Mouse (Mus musculus) CH12.LX (cell line): Measurements from ENCODE around the gene Chst8. TPM values are rescaled to one million over a fixed set of nuclear protein-coding genes. Genes with fewer than 3 reads are reported as not detected.

ENCODE experiments used
- DNase-seq: peaks from one replicate; pipeline ENCODE4 v3.0.0-alpha.2; 2013; ENCODE audit errors: extremely low read depth
- H3K27ac ChIP-seq: 2 replicates; pipeline ENCODE4 v1.5.1; 2012; ENCODE audit warnings: low read depth, mild to moderate bottlenecking, control low read depth, moderate library complexity; ENCODE audit not compliant: insufficient read depth
- H3K27me3 ChIP-seq: replicated peaks from 2 replicates; pipeline ENCODE3; 2012; ENCODE audit warnings: inconsistent platforms
- H3K36me3 ChIP-seq, 2 experiments: replicated peaks in 1 of 2; 2 replicates each; pipeline versions ENCODE3 to v1.6.1; 2012; ENCODE audit warnings: inconsistent platforms in 1 of 2, low read length in 1 of 2, mild to moderate bottlenecking in 1 of 2, mixed read lengths in 1 of 2, moderate library complexity in 1 of 2; ENCODE audit not compliant: control insufficient read depth in 1 of 2, insufficient read depth in 1 of 2
- H3K4me1 ChIP-seq, 2 experiments: 2 replicates each; pipeline ENCODE4 v1.6.1; 2012; ENCODE audit warnings: inconsistent platforms in 1 of 2, moderate library complexity in 1 of 2; ENCODE audit not compliant: insufficient read depth in 2 of 2, control insufficient read depth in 1 of 2
- H3K4me2 ChIP-seq: 2 replicates; pipeline ENCODE4 v1.6.1; 2012; ENCODE audit warnings: low read depth, mild to moderate bottlenecking, control low read depth; ENCODE audit not compliant: poor library complexity, insufficient read depth, severe bottlenecking
- H3K4me3 ChIP-seq, 3 experiments: fragments of 150-350 bp in 1 of 3; sonication (generic) in 1 of 3; replicated peaks in 1 of 3; 2 replicates each; pipeline versions ENCODE3 to v1.5.1; 2011 to 2012; ENCODE audit warnings: low read depth in 2 of 3, low read length in 2 of 3, mild to moderate bottlenecking in 2 of 3, moderate library complexity in 2 of 3, control low read depth in 1 of 3, improper control_type of control experiment in 1 of 3, inconsistent platforms in 1 of 3, mixed read lengths in 1 of 3; ENCODE audit not compliant: poor library complexity in 1 of 3
- H3K79me2 ChIP-seq: replicated peaks from 2 replicates; pipeline ENCODE4 v1.6.1; 2012; ENCODE audit warnings: mild to moderate bottlenecking, moderate library complexity; ENCODE audit not compliant: control insufficient read depth, poor library complexity, insufficient read depth, severe bottlenecking; ENCODE audit errors: extremely low read depth
- H3K9ac ChIP-seq: 2 replicates; pipeline ENCODE4 v1.6.1; 2012; ENCODE audit warnings: low read depth, mild to moderate bottlenecking, control low read depth, moderate library complexity; ENCODE audit not compliant: insufficient read depth
- H3K9me3 ChIP-seq: replicated peaks from 2 replicates; pipeline ENCODE3; 2012; ENCODE audit warnings: low read length, inconsistent platforms, mixed read lengths
- CHD1 ChIP-seq: IDR thresholded peaks from 2 replicates; pipeline ENCODE4 v1.6.1; 2012; ENCODE audit warnings: low read depth, low read length, improper control_type of control experiment, inconsistent platforms
- CHD2 ChIP-seq: IDR thresholded peaks from 2 replicates; pipeline ENCODE4 v1.6.1; 2011; ENCODE audit warnings: low read length, improper control_type of control experiment
- CTCF ChIP-seq, 2 experiments: IDR thresholded peaks in 1 of 2; conservative IDR thresholded peaks in 1 of 2; 2 replicates each; pipeline ENCODE4 v1.5.1; 2011 to 2012; ENCODE audit warnings: low read depth in 2 of 2, low read length in 2 of 2, improper control_type of control experiment in 1 of 2, inconsistent platforms in 1 of 2, mild to moderate bottlenecking in 1 of 2, moderate library complexity in 1 of 2
- E2F4 ChIP-seq: IDR thresholded peaks from 2 replicates; pipeline ENCODE4 v1.6.1; 2011; ENCODE audit warnings: low read depth, low read length, improper control_type of control experiment; ENCODE audit not compliant: insufficient replicate concordance
- ETS1 ChIP-seq: conservative IDR thresholded peaks from 2 replicates; pipeline ENCODE4 v1.6.1; 2012; ENCODE audit warnings: low read depth, mild to moderate bottlenecking, inconsistent platforms, low read length, improper control_type of control experiment, moderate library complexity
- HCFC1 ChIP-seq: IDR thresholded peaks from 2 replicates; pipeline ENCODE4 v1.6.1; 2012; ENCODE audit warnings: low read depth, mild to moderate bottlenecking, inconsistent platforms, low read length, improper control_type of control experiment
- KAT2A ChIP-seq: IDR thresholded peaks from 2 replicates; pipeline ENCODE4 v1.6.1; 2012; ENCODE audit warnings: low read length, improper control_type of control experiment, inconsistent platforms; ENCODE audit not compliant: insufficient replicate concordance
- MAFK ChIP-seq: IDR thresholded peaks from 2 replicates; pipeline ENCODE4 v1.6.1; 2011; ENCODE audit warnings: low read length, improper control_type of control experiment; ENCODE audit not compliant: insufficient replicate concordance
- MYC ChIP-seq: IDR thresholded peaks from 2 replicates; pipeline ENCODE4 v1.6.1; 2011; ENCODE audit warnings: low read depth, mild to moderate bottlenecking, improper control_type of control experiment, low read length
- NELFE ChIP-seq: IDR thresholded peaks from 2 replicates; pipeline ENCODE4 v1.6.1; 2011; ENCODE audit warnings: low read depth, low read length, improper control_type of control experiment
- RAD21 ChIP-seq: IDR thresholded peaks from 2 replicates; pipeline ENCODE4 v1.6.1; 2011; ENCODE audit warnings: low read depth, mild to moderate bottlenecking, low read length, improper control_type of control experiment, moderate library complexity
- RCOR1 ChIP-seq: conservative IDR thresholded peaks from 2 replicates; pipeline ENCODE4 v1.6.1; 2012; ENCODE audit warnings: low read depth, mild to moderate bottlenecking, inconsistent platforms, low read length, improper control_type of control experiment
- SIN3A ChIP-seq: IDR thresholded peaks from 2 replicates; pipeline ENCODE4 v1.6.1; 2012; ENCODE audit warnings: low read length, improper control_type of control experiment, inconsistent platforms
- SMC3 ChIP-seq: IDR thresholded peaks from 2 replicates; pipeline ENCODE4 v1.6.1; 2011; ENCODE audit warnings: low read depth, low read length, improper control_type of control experiment
- UBTF ChIP-seq: IDR thresholded peaks from 2 replicates; pipeline ENCODE4 v1.6.1; 2012; ENCODE audit warnings: low read depth, mild to moderate bottlenecking, inconsistent platforms, low read length, improper control_type of control experiment, moderate library complexity
- USF1 ChIP-seq: IDR thresholded peaks from 2 replicates; pipeline ENCODE4 v1.6.1; 2014; ENCODE audit warnings: low read depth, mild to moderate bottlenecking, inconsistent platforms, low read length, improper control_type of control experiment
- ZC3H11A ChIP-seq: IDR thresholded peaks from 2 replicates; pipeline ENCODE4 v1.6.1; 2012; ENCODE audit warnings: low read depth, mild to moderate bottlenecking, inconsistent platforms, low read length, improper control_type of control experiment
- dilution Hi-C: fragments of 300-500 bp; cut with MboI; formaldehyde crosslinking; loops from 2 replicates; pipeline ENCODE4 v1.14.3; 2020; ENCODE audit warnings: low sequenced_read_pairs; ENCODE audit not compliant: extremely low pct_unique_long_range_greater_than_20kb, extremely low pct_ligation_motif_present
- in situ Hi-C: fragments of 300-500 bp; cut with MboI; formaldehyde crosslinking; loops from 3 replicates; pipeline ENCODE4 v1.14.3; 2019; ENCODE audit warnings: low sequenced_read_pairs, low pct_ligation_motif_present, low pct_unique_long_range_greater_than_20kb, mixed read lengths
- polyA plus RNA-seq: library from polyadenylated mRNA; unstranded; fragments of >175 nt; gene quantifications from 2 replicates; pipeline ENCODE4 v1.2.1, GENCODE M21; 2012; ENCODE audit warnings: low read depth; ENCODE audit not compliant: insufficient read length
- total RNA-seq, 2 experiments: library from RNA; depleted of rRNA; stranded (reverse); fragments of 300-350 nt in 1 of 2; fragments of >200 nt in 1 of 2; gene quantifications; 2 replicates each; pipeline ENCODE4 v1.2.3; 2012 to 2014

Gene Chst8
- total and polyA plus RNA-seq, 3 experiments, result 0.13 to 0.27 (median 0.16) TPM

DNA sequence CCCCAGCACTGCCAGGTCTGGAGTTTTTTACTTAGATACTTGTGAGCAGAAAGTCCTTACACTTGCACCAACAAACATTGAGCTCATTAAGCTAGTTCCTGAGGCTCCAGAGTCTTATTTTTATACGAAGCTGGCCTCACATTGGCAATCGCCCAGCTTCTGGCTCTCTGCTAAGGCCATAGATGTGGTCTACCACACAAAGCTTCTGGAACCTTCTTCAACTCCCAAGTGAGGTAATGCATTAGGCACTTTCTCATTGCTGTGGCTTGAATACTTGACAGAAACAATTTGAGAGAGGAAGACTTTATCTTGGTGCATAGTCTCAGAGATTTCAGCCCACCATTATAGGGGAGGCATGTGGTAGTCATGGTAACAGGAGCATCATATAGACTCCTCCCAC is 132.6 kb downstream of the Chst8 start:
- Histone ChIP-seq H3K36me3 (no peaks in the 10 kb centered on the region), H3K4me2 (no peak overlapping the region)
- dilution Hi-C loops, result no loop called here
- TF ChIP-seq ETS1 (no peak), CHD1 (no peak)
- TF ChIP-seq, all 38 proteins: peak for 0
- Histone ChIP-seq H3K4me1 (no peaks in the 10 kb centered on the region), H3K4me3 (no peak overlapping the region), H3K9me3 (no peaks in the 10 kb centered on the region), H3K9ac (no peak overlapping the region), H3K79me2 (no peaks in the 10 kb centered on the region), H3K27ac (no peak overlapping the region), H3K27me3 (peaks cover 28% of the 10 kb centered on the region)
- DNase-seq, result no peak
- in situ Hi-C loops, result loop anchor here (5.0 to 10.0 kb wide), 2 partner anchors 335 to 492 kb away; no protein-coding TSS in a partner anchor

DNA sequence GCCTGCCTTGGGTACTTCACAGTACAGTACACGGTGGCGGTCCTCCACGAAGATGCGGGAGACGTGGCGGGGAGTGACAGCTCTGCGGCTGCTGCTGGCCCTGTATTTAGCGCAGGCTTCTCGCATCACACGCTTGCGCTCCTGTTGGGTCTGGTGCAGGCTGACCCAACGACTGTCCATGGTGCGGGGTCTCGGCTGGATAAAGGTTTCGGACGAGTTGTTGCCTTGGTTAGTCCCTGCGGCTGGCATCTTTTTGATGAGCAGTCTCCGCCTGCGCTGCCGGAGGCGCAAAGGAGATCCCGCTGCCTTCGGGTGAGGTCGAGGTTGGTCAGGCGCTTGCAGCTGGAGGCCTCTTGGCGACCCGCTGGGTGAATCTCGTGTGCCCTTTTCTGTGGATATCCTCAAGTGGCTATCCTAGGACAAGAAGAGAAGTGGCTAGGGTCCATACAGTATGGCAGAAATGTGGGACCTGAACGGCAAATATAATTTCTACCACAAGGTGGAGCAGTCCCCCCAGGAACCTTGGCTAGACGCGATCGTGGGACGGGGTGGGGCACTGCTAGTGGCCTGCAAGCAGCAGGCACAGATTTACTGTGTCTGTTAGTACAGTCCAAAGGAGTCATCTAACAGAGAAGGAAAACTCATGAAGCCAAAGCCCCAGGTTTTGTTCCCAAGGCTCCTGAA is 136.5 kb downstream of the Chst8 start:
- Histone ChIP-seq H3K9me3 (no peaks in the 10 kb centered on the region), H3K9ac (no peak overlapping the region), H3K27ac (no peak overlapping the region), H3K4me1 (no peaks in the 10 kb centered on the region), H3K4me2 (no peak overlapping the region), H3K27me3 (peaks cover 21% of the 10 kb centered on the region), H3K79me2 (no peaks in the 10 kb centered on the region), H3K4me3 (no peak overlapping the region), H3K36me3 (no peaks in the 10 kb centered on the region)
- peak; percentile 67 for DNase-seq
- TF ChIP-seq ZC3H11A (peak; percentile 35; the same call in 1 of the 2 replicates), SMC3 (peak; percentile 88), KAT2A (no peak), RAD21 (peak; percentile 89), NELFE (no peak; the same call in 1 of the 2 replicates), RCOR1 (no peak), HCFC1 (no peak), E2F4 (no peak), MAFK (no peak), USF1 (no peak), SIN3A (no peak), UBTF (no peak), CHD2 (no peak), MYC (no peak), CTCF (conservative IDR thresholded peaks at IDR 0.05 in 1 of 2, IDR thresholded peaks at IDR 0.05 in 1 of 2; ENCODE audit: low read depth in 2 of 2, low read length in 2 of 2) (peak; percentile 48 to 89)
- dilution Hi-C loops, result no loop called here
- in situ Hi-C loops, result loop anchor here (5.0 kb wide), 1 partner anchor 496 kb away; no protein-coding TSS in a partner anchor
